Mouse (Mus musculus) heart, adult 2 months (tissue): ENCODE measurements around the gene Gm13691. TPM values are rescaled to one million over a fixed set of nuclear protein-coding genes. Genes with fewer than 3 reads are reported as not detected.

Experiments used
- DNase-seq, 2 experiments: peaks; one replicate each; pipeline ENCODE4 v3.0.0; 2021
- H3K27ac ChIP-seq: fragments of 200-600 bp; 2 replicates; pipeline ENCODE4 v1.8.1; 2022
- H3K27me3 ChIP-seq: fragments of 200-500 bp; 2 replicates; pipeline ENCODE4 v1.6.1; 2012; ENCODE audit warnings: mild to moderate bottlenecking, low read length, inconsistent platforms, mixed read lengths; ENCODE audit not compliant: control insufficient read depth, insufficient read depth
- H3K36me3 ChIP-seq: fragments of 200-500 bp; 2 replicates; pipeline ENCODE4 v1.6.1; 2012; ENCODE audit warnings: low read length, inconsistent platforms; ENCODE audit not compliant: control insufficient read depth, insufficient read depth
- H3K4me1 ChIP-seq: fragments of 200-500 bp; 2 replicates; pipeline ENCODE4 v1.6.1; 2011; ENCODE audit warnings: low read length; ENCODE audit not compliant: control insufficient read depth, insufficient read depth
- H3K4me3 ChIP-seq: fragments of 200-600 bp; 2 replicates; pipeline ENCODE4 v1.8.1; 2022
- H3K79me2 ChIP-seq: fragments of 200-500 bp; replicated peaks from 2 replicates; pipeline ENCODE4 v1.6.1; 2012; ENCODE audit warnings: mild to moderate bottlenecking, inconsistent platforms, low read length, moderate library complexity, mixed read lengths; ENCODE audit not compliant: control insufficient read depth, insufficient read depth
- H3K9ac ChIP-seq: fragments of 200-500 bp; 2 replicates; pipeline ENCODE4 v1.6.1; 2012; ENCODE audit warnings: low read depth, mild to moderate bottlenecking, control low read depth, inconsistent platforms, low read length, mixed read lengths
- CTCF ChIP-seq: fragments of 200-600 bp; IDR thresholded peaks from 2 replicates; pipeline ENCODE4 v1.8.1; 2022; ENCODE audit warnings: antibody characterized with exemption, mild to moderate bottlenecking, moderate library complexity
- EP300 ChIP-seq: fragments of 200-500 bp; IDR thresholded peaks from 2 replicates; pipeline ENCODE4 v1.6.1; 2011; ENCODE audit warnings: low read depth, low read length, control low read depth; ENCODE audit not compliant: insufficient read depth
- POLR2A ChIP-seq: fragments of 200-500 bp; IDR thresholded peaks from 2 replicates; pipeline ENCODE4 v1.6.1; 2011; ENCODE audit warnings: mild to moderate bottlenecking, low read depth, low read length, control low read depth; ENCODE audit not compliant: insufficient read depth
- WGBS: fragments of 180-500 bp; shearing (Covaris S2); methylation state at CpG from one replicate; pipeline ENCODE4 v1.1.7; 2018; 5-methylcytosine and 5-hydroxymethylcytosine counted together
- intact Hi-C: fragments of 180-260 bp; cut with DNase I; formaldehyde crosslinking; loops from one replicate; pipeline ENCODE4 v1.15.1; 2025
- polyA plus RNA-seq: library from polyadenylated mRNA; depleted of rRNA; stranded (reverse); fragments of >200 nt; gene quantifications from 2 replicates; pipeline ENCODE4 v1.2.3, GENCODE M21; 2012
- total RNA-seq, 2 experiments: library from RNA; stranded (reverse); gene quantifications; 2 replicates each; pipeline ENCODE4 v1.2.3; 2021

Gene Gm13691
- total and polyA plus RNA-seq, 3 experiments: 0.70 to 0.76 TPM; not detected in 1

GRCm38 (mm10) chr2:84018330-84018729 is 28.0 kb downstream of the Gm13691 start:
- TF ChIP-seq POLR2A: no peak
- TF ChIP-seq EP300: no peak
- TF ChIP-seq CTCF: no peak
- intact Hi-C loops: no loop called here
- Histone ChIP-seq H3K27me3 (no peaks in the 10 kb centered on the region), H3K4me3 (no peak overlapping the region), H3K36me3 (no peaks in the 10 kb centered on the region), H3K9ac (no peak overlapping the region), H3K27ac (no peak overlapping the region), H3K79me2 (no peaks in the 10 kb centered on the region), H3K4me1 (peaks cover 8% of the 10 kb centered on the region)
- WGBS: 13% methylated on average over 3 of the region's 3 CpGs
- DNase-seq: no peak

- intact Hi-C loops: loop anchor here (5.0 kb wide), 1 partner anchor 368 kb away; no protein-coding TSS in a partner anchor
- Histone ChIP-seq H3K27me3 (no peaks in the 10 kb centered on the region), H3K36me3 (no peaks in the 10 kb centered on the region), H3K4me1 (peaks cover 13% of the 10 kb centered on the region), H3K79me2 (no peaks in the 10 kb centered on the region), H3K27ac (no peak overlapping the region), H3K4me3 (no peak overlapping the region), H3K9ac (no peak overlapping the region)
- 67% methylated on average over 8 of the region's 8 CpGs for WGBS
- no peak for TF ChIP-seq CTCF
- TF ChIP-seq EP300: no peak
- no peak for TF ChIP-seq POLR2A
- no peak for DNase-seq
Measured at GRCm38 (mm10) chr2:84019519-84020305, 29.4 kb downstream of the Gm13691 start.

GRCm38 (mm10) chr2:84021930-84022329 is 31.6 kb downstream of the Gm13691 start:
- intact Hi-C loops: loop anchor here (5.0 kb wide), 1 partner anchor 365 kb away; no protein-coding TSS in a partner anchor
- Histone ChIP-seq H3K9ac (no peak overlapping the region), H3K4me3 (no peak overlapping the region), H3K27me3 (no peaks in the 10 kb centered on the region), H3K79me2 (no peaks in the 10 kb centered on the region), H3K27ac (no peak overlapping the region), H3K36me3 (no peaks in the 10 kb centered on the region), H3K4me1 (peaks cover 13% of the 10 kb centered on the region)
- WGBS: 31% methylated on average over 2 of the region's 2 CpGs
- no peak for DNase-seq
- TF ChIP-seq POLR2A (no peak), EP300 (no peak), CTCF (no peak)

- H3K36me3 ChIP-seq: no peaks in the 10 kb centered on the region
- no peaks in the 10 kb centered on the region for H3K27me3 ChIP-seq
- peak overlapping the region; percentile 45 for H3K27ac ChIP-seq
- DNase-seq: peak; percentile 45 to 71
- no peak overlapping the region for H3K9ac ChIP-seq
- H3K4me3 ChIP-seq: no peak overlapping the region
- TF ChIP-seq POLR2A (no peak), CTCF (no peak), EP300 (0 out of 2 replicates have a peak, but pooled peaks have one; percentile 24)
- H3K4me1 ChIP-seq: peaks cover 13% of the 10 kb centered on the region
- 61% methylated on average over 2 of the region's 2 CpGs for WGBS
- no peaks in the 10 kb centered on the region for H3K79me2 ChIP-seq
- intact Hi-C loops: loop anchor here (5.0 kb wide), 1 partner anchor 364 kb away; no protein-coding TSS in a partner anchor
Measured at GRCm38 (mm10) chr2:84022905-84023304, 32.6 kb downstream of the Gm13691 start.

- no peak for TF ChIP-seq CTCF
- TF ChIP-seq POLR2A: no peak
- no peak for TF ChIP-seq EP300
- Histone ChIP-seq H3K36me3 (no peaks in the 10 kb centered on the region), H3K79me2 (no peaks in the 10 kb centered on the region), H3K4me1 (peaks cover 13% of the 10 kb centered on the region), H3K9ac (no peak overlapping the region), H3K27me3 (no peaks in the 10 kb centered on the region), H3K4me3 (no peak overlapping the region), H3K27ac (peak overlapping the region; percentile 2)
- WGBS: 52% methylated on average over 2 of the region's 2 CpGs
- no peak for DNase-seq
- intact Hi-C loops: loop anchor here (5.0 kb wide), 1 partner anchor 364 kb away; no protein-coding TSS in a partner anchor
Measured at GRCm38 (mm10) chr2:84023319-84023718, 33.0 kb downstream of the Gm13691 start.

- Histone ChIP-seq H3K4me1 (peaks cover 9% of the 10 kb centered on the region), H3K9ac (no peak overlapping the region), H3K4me3 (no peak overlapping the region), H3K79me2 (no peaks in the 10 kb centered on the region), H3K27me3 (no peaks in the 10 kb centered on the region), H3K27ac (0 out of 2 replicates have a peak overlapping the region, but pooled peaks have one; percentile 18), H3K36me3 (no peaks in the 10 kb centered on the region)
- 64% methylated on average over 4 of the region's 4 CpGs for WGBS
- DNase-seq: peak; percentile 44 to 67
- intact Hi-C loops: no loop called here
- TF ChIP-seq EP300 (no peak), CTCF (no peak), POLR2A (no peak)
Measured at GRCm38 (mm10) chr2:84025217-84025616, 34.9 kb downstream of the Gm13691 start.
